Mouse (Mus musculus): ENCODE measurements at regions not wholly inside any gene's neighbourhood (a gene's known extent, or its start where the extent isn't known, plus 50 kb on each side); places are given as distances from the start of the nearest gene placed in this dataset.

GRCm38 (mm10) chr10:126628057-126628456 is 273.1 kb downstream of the Atp23 start:
- TF ChIP-seq POLR2A (IDR thresholded peaks at IDR 0.05; ENCODE audit: insufficient read depth, low read depth, low read length) (no peak), CTCF (IDR thresholded peaks at IDR 0.05) (peak; percentile 28)

Data from heart, adult 2 months (tissue).